Mouse (Mus musculus) erythroblast, embryonic 14.5 days (primary cell): ENCODE results near the gene Synpr.

Source experiments
- GATA1 ChIP-seq: IDR thresholded peaks from 2 replicates; pipeline ENCODE4 v1.6.1; 2012; ENCODE audit warnings: low read length, inconsistent platforms, mixed read lengths
- TAL1 ChIP-seq: IDR thresholded peaks from 3 replicates; pipeline ENCODE4 v1.6.1; 2012; ENCODE audit warnings: low read length, inconsistent platforms, mixed read lengths

DNA sequence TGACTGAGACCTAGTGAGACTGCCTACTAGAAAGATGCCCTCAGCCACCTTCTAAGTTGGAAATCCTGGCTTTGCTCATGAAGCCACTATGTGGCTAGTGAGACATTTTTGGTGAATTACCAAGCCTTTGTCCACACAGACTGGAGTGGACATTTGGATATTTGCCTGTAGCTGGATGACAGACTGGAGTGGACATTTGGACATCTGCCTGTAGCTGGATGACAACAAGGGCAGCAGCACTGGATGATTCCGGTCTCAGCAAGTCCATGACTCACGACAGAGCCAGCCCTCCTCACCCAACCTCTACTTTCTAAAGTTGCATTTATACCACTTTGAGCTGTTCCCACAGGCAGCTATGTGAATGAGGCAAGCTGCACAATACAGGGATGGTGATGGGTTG lies 73.5 kb downstream of the Synpr start:
- no peak for TF ChIP-seq GATA1
- no peak for TF ChIP-seq TAL1
